Comparison of ENCODE assay signal across 9 mouse cellular contexts in genomic region chr13:36988392-36988791, GRCm38 (mm10).
"Had no signal": no experiment of that assay in that cellular context is flagged by ENCODE, and none has a peak within 500 bp of the region (broad histone marks: within the 10 kb centered on the region; RNA-seq: fewer than 3 reads in every experiment).

No protein-coding gene starts in this region.

- ATAC-seq: intestine, postnatal 0 days; midbrain, embryonic 13.5 days had no signal

- DNase-seq: layer of hippocampus, adult 9-11 months; layer of hippocampus, postnatal 36 days; liver, embryonic 13.5 days; lung, adult 18-20 months; right cerebral cortex, adult 18-20 months; right cerebral cortex, postnatal 25 days; thymus, postnatal 14 days had no signal
